Mouse (Mus musculus) erythroid progenitor cell, adult 5-6 weeks (primary cell): ENCODE measurements around the gene Lrrc20. TPM values are rescaled to one million over a fixed set of nuclear protein-coding genes. Genes with fewer than 3 reads are reported as not detected.

ENCODE experiments used
- ATAC-seq: replicated peaks from 2 replicates; pipeline ENCODE4 v1.8.0; 2016; ENCODE audit warnings: moderate number of reproducible peaks, mild to moderate bottlenecking, moderate TSS enrichment, inconsistent platforms; ENCODE audit not compliant: poor library complexity, low FRiP score, severe bottlenecking
- total RNA-seq, 2 experiments: library from RNA; stranded (forward) in 1 of 2; stranded (reverse) in 1 of 2; fragments of 150-400 nt in 1 of 2; fragments of 186-747, 209-891 nt in 1 of 2; gene quantifications; 2 replicates each; pipeline versions ENCODE4 v1.2.3 to v1.2.4; 2015 to 2017; ENCODE audit warnings: low replicate concordance in 2 of 2

Lrrc20 gene
- total RNA-seq, 2 experiments from 2014 or later = 2.5 to 5.4 TPM

- ATAC-seq = no peak
Observed at GRCm38 (mm10) chr10:61468900-61469299, 6.7 kb upstream of the Lrrc20 start.

DNA sequence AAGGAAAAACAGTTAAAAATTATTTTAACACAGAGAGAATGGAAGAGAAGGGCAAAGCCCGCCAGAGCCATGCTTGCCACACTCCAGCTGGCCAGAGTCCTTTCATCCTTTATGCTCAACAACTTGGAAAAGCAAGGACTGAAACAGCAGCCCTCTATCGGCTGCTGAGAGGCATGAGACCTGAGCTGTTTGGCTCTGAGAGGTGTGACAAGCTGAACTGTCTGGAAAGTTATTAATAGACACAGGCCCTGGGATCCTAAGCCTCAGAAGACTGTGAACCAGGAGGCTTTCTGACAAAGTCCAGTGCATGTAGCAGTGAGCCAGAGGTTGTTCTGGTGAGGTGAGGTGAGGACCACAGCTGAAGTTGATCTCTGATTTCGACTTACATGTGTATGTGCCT is 2.0 kb upstream of the Lrrc20 start:
- ATAC-seq = no peak

- ATAC-seq = no peak
Observed at GRCm38 (mm10) chr10:61474344-61474743, 1.3 kb upstream of the Lrrc20 start.

GRCm38 (mm10) chr10:61476440-61477165 is 1.0 kb downstream of the Lrrc20 start:
- ATAC-seq = 0 out of 2 replicates have a peak, but pooled peaks have one; percentile 4

DNA sequence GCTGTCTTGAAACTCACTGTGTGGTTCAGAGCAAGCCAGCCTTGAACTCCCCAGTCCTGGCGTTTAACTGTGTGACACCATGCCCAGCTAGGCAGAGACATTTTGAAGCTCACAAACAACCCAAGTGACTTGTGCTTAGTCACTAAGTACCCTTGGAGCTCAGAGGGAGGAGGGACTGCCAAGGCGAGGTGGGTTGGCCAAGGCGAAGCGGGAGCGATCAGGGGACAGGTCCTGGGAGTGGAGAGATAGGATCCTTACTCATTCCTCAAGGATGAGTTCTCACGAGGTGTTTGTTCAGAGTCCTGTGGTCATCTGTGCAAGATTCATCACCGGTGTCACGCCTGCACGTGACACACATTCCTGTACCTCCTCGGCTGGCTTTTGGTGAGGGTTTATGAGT is 3.9 kb downstream of the Lrrc20 start:
- no peak for ATAC-seq

GRCm38 (mm10) chr10:61479927-61480326 is 4.3 kb downstream of the Lrrc20 start:
- no peak for ATAC-seq

DNA sequence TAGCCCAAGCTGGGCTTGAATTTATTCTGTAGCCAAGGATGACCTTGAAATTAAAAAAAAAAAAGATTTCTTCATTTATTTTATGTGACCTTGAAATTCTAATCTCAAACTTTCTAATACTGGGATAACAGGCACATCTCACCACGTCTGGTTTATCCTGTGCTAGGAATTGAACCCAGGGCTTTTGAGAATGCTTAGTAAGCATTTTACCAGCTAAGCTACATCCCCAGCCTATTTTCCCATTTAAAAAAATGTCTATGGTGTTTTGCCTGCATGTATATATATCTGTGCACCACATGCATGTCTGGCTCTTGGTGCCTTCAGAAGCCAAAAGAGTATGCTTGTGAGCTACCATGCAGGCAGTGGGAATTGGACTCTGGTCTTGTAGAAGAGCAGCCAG is 4.9 kb downstream of the Lrrc20 start:
- ATAC-seq = no peak

DNA sequence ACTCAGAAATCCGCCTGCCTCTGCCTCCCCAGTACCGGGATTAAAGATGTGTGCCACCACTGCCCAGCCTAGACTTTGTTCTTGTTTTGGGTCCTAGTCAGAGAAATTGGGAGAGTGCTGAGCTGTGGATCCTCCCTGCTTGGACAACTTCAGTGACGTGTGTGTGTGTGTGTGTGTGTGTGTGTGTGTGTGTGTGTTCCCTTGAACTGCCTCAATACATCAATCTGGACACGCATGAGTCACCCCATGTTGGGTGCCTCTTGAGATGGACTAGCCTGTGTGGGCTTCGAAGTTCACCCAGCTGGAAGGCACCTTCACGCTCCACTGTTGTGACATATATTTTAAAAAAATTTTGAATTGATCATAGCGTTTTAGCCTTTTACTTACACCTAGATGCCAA is 7.2 kb downstream of the Lrrc20 start:
- no peak for ATAC-seq

GRCm38 (mm10) chr10:61484801-61485200 is 9.2 kb downstream of the Lrrc20 start:
- ATAC-seq = no peak

DNA sequence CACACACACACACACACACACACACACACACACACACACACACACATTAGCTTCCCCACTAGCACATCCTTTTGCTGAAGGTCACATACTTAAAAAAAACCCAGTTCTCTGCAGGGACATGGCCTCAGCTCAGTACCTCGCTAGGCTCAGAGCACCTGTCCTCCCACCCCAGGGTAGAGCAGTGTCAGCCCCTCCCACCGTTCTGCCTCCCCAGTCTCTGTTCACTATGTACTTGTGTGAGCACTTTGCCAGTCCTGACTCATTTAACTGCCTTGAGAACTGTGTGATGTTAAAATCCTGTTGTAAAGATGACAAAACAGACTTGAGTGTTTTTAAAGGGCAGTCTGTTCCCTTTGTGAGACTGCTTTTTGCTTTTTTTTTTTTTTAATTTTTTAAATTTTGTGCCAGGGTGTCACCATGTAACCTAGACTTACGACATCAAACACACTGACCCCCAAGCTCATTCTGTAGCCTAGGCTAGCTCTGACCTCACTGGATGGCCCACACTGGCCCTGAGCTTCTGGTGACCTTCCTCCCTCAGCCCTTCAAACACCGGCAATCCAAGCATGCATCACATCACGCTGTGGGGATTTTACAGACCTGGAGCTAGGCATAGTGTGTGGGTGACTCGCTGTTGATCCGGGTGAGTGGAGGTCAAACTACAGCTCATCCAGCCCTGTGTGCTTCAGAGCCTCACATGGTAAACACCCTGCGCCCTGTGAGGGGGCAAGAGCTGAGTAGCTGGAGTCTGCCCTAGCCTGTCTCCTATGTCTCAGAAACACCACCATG is 11.1 kb downstream of the Lrrc20 start:
- no peak for ATAC-seq

GRCm38 (mm10) chr10:61488522-61489110 is 13.0 kb downstream of the Lrrc20 start:
- no peak for ATAC-seq

DNA sequence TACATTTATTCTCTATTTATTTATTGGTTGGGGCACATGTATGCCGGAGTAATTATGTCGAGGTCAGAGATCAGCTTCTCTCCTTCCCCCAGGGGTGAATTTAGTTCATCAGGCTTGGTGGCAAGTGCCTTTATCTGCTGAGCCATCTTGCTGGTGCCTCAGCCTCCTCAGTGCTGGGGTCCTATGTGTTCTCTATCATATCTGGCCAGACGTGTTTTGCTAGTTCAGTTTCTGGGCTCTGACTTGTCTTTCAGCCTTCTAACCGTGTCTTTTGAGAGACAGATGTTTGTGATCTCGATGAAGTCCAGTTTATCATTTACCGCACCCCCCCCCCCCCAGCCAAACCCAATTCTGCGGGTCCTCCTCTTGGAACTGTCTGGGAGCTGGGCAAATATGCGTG is 16.0 kb downstream of the Lrrc20 start:
- peak; percentile 67 for ATAC-seq

- ATAC-seq = peak; percentile 93
Observed at GRCm38 (mm10) chr10:61492040-61492439, 16.4 kb downstream of the Lrrc20 start.

DNA sequence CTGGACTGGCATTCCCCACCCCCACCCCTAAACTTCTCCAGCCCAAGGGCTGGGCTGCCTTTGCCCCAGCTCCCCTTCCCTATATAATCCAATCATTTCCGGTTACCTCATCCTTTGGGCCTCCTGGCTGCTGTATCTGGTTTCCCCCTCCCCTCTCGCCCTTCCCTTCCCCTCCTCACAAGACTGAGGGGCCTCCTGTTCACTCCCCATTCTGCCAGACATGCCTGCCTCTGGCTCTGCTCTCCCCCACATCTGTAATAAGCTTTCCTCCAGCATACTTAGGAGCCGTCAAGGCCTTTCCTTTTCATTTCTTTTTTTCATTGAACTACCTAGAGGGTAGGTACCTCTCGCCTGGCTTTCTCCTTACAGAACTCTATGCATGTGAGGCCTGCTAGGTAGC is 19.9 kb downstream of the Lrrc20 start:
- no peak for ATAC-seq

GRCm38 (mm10) chr10:61496231-61496630 is 20.6 kb downstream of the Lrrc20 start:
- no peak for ATAC-seq

- no peak for ATAC-seq
Observed at GRCm38 (mm10) chr10:61499505-61500466, 24.2 kb downstream of the Lrrc20 start.

DNA sequence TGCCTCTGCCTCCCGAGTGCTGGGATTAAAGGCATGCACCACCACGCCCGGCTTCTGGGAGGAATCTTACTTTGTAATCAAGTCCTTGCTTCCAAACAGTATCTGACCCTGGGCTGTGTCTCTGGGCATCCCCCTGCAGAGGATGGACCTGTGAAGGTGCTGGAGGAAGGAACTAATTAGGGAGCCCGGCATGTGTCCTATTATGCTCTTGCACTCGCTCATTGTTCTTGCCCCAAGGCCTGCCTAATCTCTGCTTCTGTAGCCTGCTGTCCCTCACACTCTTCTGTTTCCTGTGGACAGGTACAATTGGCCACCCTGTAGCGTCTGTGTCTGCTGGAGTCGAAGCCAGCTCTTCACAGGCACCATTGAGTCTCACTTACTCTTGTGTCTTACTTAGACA is 25.2 kb downstream of the Lrrc20 start:
- no peak for ATAC-seq

GRCm38 (mm10) chr10:61504073-61504472 is 28.5 kb downstream of the Lrrc20 start:
- ATAC-seq = no peak

DNA sequence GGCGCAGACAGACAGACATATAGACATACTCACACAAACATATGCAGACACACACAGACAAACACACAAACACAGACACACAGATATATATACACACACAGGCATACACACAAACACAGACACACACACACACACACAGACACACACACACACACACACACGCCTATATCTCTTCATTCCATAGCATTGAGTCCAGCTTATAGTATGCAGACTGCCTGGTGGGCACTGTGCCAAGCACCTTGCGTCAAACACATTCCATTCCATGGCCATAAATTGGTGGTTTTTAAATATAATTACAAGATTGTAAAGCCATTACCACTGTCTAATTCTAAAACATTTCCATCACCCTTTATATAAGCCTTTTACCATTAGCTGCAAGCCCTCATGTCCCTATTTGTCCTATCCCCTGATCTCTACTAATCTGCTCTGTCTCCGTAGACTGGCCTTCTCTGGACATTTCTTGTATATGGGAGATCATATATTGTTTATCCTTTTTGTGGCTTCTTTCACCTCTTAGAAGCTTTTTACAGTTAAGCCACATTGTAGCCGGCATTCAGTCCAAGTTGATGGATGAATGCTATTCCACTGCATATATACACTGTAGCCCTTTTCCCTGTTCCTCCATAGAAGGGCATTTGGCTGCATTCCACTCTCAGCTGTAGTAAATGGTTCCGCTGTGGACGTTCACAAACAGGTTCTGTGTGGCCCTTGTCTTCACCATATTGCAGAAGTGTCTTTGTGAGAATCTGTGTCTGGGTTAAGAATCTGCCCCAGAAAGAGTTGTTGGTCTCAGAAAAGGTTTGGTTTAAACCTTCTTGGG is 31.0 kb downstream of the Lrrc20 start:
- no peak for ATAC-seq
